In genomic region chr16:13448051-13448705, GRCm38 (mm10) we compare ENCODE assay signal across 8 mouse cellular contexts.
DNase-seq lines count a peak whose midpoint lies in the region; ATAC-seq and TF ChIP-seq lines count a peak whose summit lies in the region.

No protein-coding gene starts in this region.

- H3K9me3 ChIP-seq in hindbrain, embryonic 11.5 days (ENCODE audit: control insufficient read depth, low read length) = no peaks in the 10 kb centered on the region
- H3K9me3 ChIP-seq in liver, embryonic 11.5 days (ENCODE audit: control insufficient read depth, low read length) = no peaks in the 10 kb centered on the region
- H3K9me3 ChIP-seq in neural tube, embryonic 11.5 days (ENCODE audit: control insufficient read depth, low read length) = no peaks in the 10 kb centered on the region

- peak; percentile 28 to 46 for DNase-seq in layer of hippocampus, postnatal 10 days (ENCODE audit: low spot score in 2 of 2)
- no peak for DNase-seq in layer of hippocampus, adult 9-10 months (ENCODE audit: low spot score)
- DNase-seq in brain, embryonic 14.5 days (ENCODE audit: low read depth) = peak; percentile 39
- peak; percentile 60 for DNase-seq in gastrocnemius, adult 18-20 months (ENCODE audit: low spot score)
- DNase-seq in hindbrain, embryonic 11.5 days (ENCODE audit: low spot score) = no peak
- DNase-seq in liver, embryonic 11.5 days (ENCODE audit: low spot score) = peak; percentile 72
- peak; percentile 48 for DNase-seq in neural tube, embryonic 11.5 days (ENCODE audit: low spot score)
- peak; percentile 32 for DNase-seq in urinary bladder, adult 2 months (ENCODE audit: low spot score)

- TF ChIP-seq CTCF in brain, embryonic 14.5 days (IDR thresholded peaks at IDR 0.05; ENCODE audit: borderline replicate concordance, extremely low read depth, insufficient read depth, insufficient read length) = no peak

- H3K36me3 ChIP-seq in hindbrain, embryonic 11.5 days (ENCODE audit: control insufficient read depth, insufficient read depth, low read length) = no peaks in the 10 kb centered on the region
- no peaks in the 10 kb centered on the region for H3K36me3 ChIP-seq in liver, embryonic 11.5 days (ENCODE audit: control insufficient read depth, insufficient read depth, low read length)
- no peaks in the 10 kb centered on the region for H3K36me3 ChIP-seq in neural tube, embryonic 11.5 days (ENCODE audit: control insufficient read depth, insufficient read depth, low read length)

- H3K9ac ChIP-seq in hindbrain, embryonic 11.5 days (ENCODE audit: low read depth, low read length) = peak overlapping the region; percentile 69
- peak overlapping the region; percentile 85 for H3K9ac ChIP-seq in liver, embryonic 11.5 days (ENCODE audit: low read depth, low read length)
- peak overlapping the region; percentile 70 for H3K9ac ChIP-seq in neural tube, embryonic 11.5 days (ENCODE audit: low read length)

- peak; percentile 68 for ATAC-seq in hindbrain, embryonic 11.5 days (ENCODE audit: low FRiP score)
- peak; percentile 44 for ATAC-seq in liver, embryonic 11.5 days (replicated peaks; ENCODE audit: low FRiP score)
- ATAC-seq in neural tube, embryonic 11.5 days (ENCODE audit: insufficient read depth, low FRiP score, low TSS enrichment) = peak; percentile 59; the same call in 1 of the 2 replicates

- TF ChIP-seq POLR2A in brain, embryonic 14.5 days (IDR thresholded peaks at IDR 0.05; ENCODE audit: borderline replicate concordance, extremely low read depth, insufficient read depth, insufficient read length, poor library complexity, severe bottlenecking) = no peak

- peak overlapping the region; percentile 99 for H3K4me2 ChIP-seq in hindbrain, embryonic 11.5 days (replicated peaks; ENCODE audit: low read depth, low read length)
- H3K4me2 ChIP-seq in liver, embryonic 11.5 days = peak overlapping the region; percentile 99
- peak overlapping the region; percentile 99 for H3K4me2 ChIP-seq in neural tube, embryonic 11.5 days (ENCODE audit: low read depth)

- H3K27ac ChIP-seq in hindbrain, embryonic 11.5 days (ENCODE audit: low read depth, low read length) = no peak overlapping the region
- peak overlapping the region; percentile 70 for H3K27ac ChIP-seq in liver, embryonic 11.5 days (ENCODE audit: low read depth, low read length)
- no peak overlapping the region for H3K27ac ChIP-seq in neural tube, embryonic 11.5 days (ENCODE audit: low read depth, low read length)

- WGBS in hindbrain, embryonic 11.5 days = under 1% methylated on average over 48 of the region's 52 CpGs
- WGBS in liver, embryonic 11.5 days = under 1% methylated on average over 52 of the region's 52 CpGs
- under 1% methylated on average over 51 of the region's 52 CpGs for WGBS in neural tube, embryonic 11.5 days

- peak overlapping the region; percentile 79 for H3K4me3 ChIP-seq in hindbrain, embryonic 11.5 days (ENCODE audit: low read depth, low read length)
- peak overlapping the region; percentile 86 for H3K4me3 ChIP-seq in liver, embryonic 11.5 days (ENCODE audit: low read depth, low read length)
- H3K4me3 ChIP-seq in neural tube, embryonic 11.5 days (ENCODE audit: low read depth, low read length) = peak overlapping the region; percentile 73

- H3K4me1 ChIP-seq in hindbrain, embryonic 11.5 days (replicated peaks; ENCODE audit: control insufficient read depth, insufficient read depth, low read length) = no peaks in the 10 kb centered on the region
- peaks cover 15% of the 10 kb centered on the region for H3K4me1 ChIP-seq in liver, embryonic 11.5 days (replicated peaks; ENCODE audit: control insufficient read depth, insufficient read depth, low read length)
- no peaks in the 10 kb centered on the region for H3K4me1 ChIP-seq in neural tube, embryonic 11.5 days (ENCODE audit: control insufficient read depth, insufficient read depth, low read length)

- peaks cover 33% of the 10 kb centered on the region for H3K27me3 ChIP-seq in hindbrain, embryonic 11.5 days (ENCODE audit: control insufficient read depth, insufficient read depth, low read length)
- no peaks in the 10 kb centered on the region; the same call in 1 of the 2 replicates for H3K27me3 ChIP-seq in liver, embryonic 11.5 days (replicated peaks; ENCODE audit: control insufficient read depth, insufficient read depth, low read length)
- H3K27me3 ChIP-seq in neural tube, embryonic 11.5 days (ENCODE audit: control insufficient read depth, insufficient read depth, low read length) = peaks cover 28% of the 10 kb centered on the region

Comparison
In these comparisons a context has a peak if more than half of its experiments do, and no peak if none do; other contexts are left out.
1. DNase-seq: peak in layer of hippocampus, postnatal 10 days (2 of 2), brain, embryonic 14.5 days (single experiment), gastrocnemius, adult 18-20 months (single experiment), liver, embryonic 11.5 days (single experiment), neural tube, embryonic 11.5 days (single experiment) and urinary bladder, adult 2 months (single experiment); none in layer of hippocampus, adult 9-10 months (single experiment) and hindbrain, embryonic 11.5 days (single experiment).
2. Peak in every context shown above with its lines, with median percentiles within 50 percentile points of each other: ATAC-seq, H3K4me2 ChIP-seq, H3K4me3 ChIP-seq and H3K9ac ChIP-seq.